Mouse (Mus musculus) C2C12 (cell line): ENCODE measurements around the gene Zfp697.

ENCODE experiments used
- CEBPB ChIP-seq: IDR thresholded peaks from one replicate; pipeline ENCODE4 v1.6.1; 2011; ENCODE audit warnings: low read depth, mild to moderate bottlenecking, control low read depth, moderate library complexity
- CTCF ChIP-seq: IDR thresholded peaks from one replicate; pipeline ENCODE4 v1.5.1; 2011; ENCODE audit not compliant: control insufficient read depth, insufficient read depth, insufficient read length
- FOSL1 ChIP-seq: IDR thresholded peaks from one replicate; pipeline ENCODE4 v1.8.0; 2011; ENCODE audit warnings: mild to moderate bottlenecking, low read length; ENCODE audit not compliant: poor library complexity, insufficient read depth, severe bottlenecking
- MAX ChIP-seq: IDR thresholded peaks from one replicate; pipeline ENCODE4 v1.6.1; 2011; ENCODE audit warnings: mild to moderate bottlenecking, control low read depth
- MYOD1 ChIP-seq: IDR thresholded peaks from one replicate; pipeline ENCODE4 v1.6.1; 2011; ENCODE audit warnings: low read depth; ENCODE audit not compliant: control insufficient read depth, insufficient read length
- MYOG ChIP-seq: IDR thresholded peaks from one replicate; pipeline ENCODE4 v1.6.1; 2011; ENCODE audit not compliant: control insufficient read depth, insufficient read length; ENCODE audit errors: extremely low read depth
- USF1 ChIP-seq: IDR thresholded peaks from one replicate; pipeline ENCODE4 v1.6.1; 2011; ENCODE audit warnings: low read depth, mild to moderate bottlenecking, control low read depth, moderate library complexity

DNA sequence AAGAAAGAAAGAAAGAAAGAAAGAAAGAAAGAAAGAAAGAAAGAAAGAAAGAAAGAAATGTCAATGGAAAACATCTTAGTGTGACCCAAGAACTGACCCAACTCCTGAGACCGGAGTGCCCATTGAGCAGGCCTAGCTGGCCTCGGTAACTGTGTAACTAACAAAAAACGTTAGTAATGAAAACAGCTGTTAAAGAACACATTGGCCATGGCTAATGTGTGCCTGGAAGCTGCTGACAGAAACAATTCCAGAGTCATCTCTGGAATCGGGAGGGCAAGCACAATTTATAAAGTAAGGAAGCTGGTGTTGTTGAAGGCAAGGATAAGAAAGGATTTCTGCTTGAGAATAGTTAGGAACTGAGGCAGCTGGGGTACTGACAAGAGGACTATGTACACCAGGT, 14.0 kb upstream of the Zfp697 start:
- no peak for TF ChIP-seq CTCF
- TF ChIP-seq MYOD1, result no peak
- no peak for TF ChIP-seq MYOG
- TF ChIP-seq USF1, result no peak
- no peak for TF ChIP-seq CEBPB
- no peak for TF ChIP-seq MAX
- TF ChIP-seq FOSL1, result no peak
